Mouse (Mus musculus) ES-E14 (cell line): ENCODE results near the gene Cfap126. TPM values are rescaled to one million over a fixed set of nuclear protein-coding genes. Genes with fewer than 3 reads are reported as not detected.

ENCODE experiments used
- DNase-seq: peaks from one replicate; pipeline ENCODE4 v3.0.0-alpha.2; 2013; ENCODE audit warnings: low read depth, low spot score
- H3K27ac ChIP-seq: 2 replicates; pipeline ENCODE4 v1.5.1; 2012; ENCODE audit warnings: low read depth, mild to moderate bottlenecking, low read length, moderate library complexity, mixed read lengths; ENCODE audit not compliant: poor library complexity, insufficient read depth, severe bottlenecking
- H3K36me3 ChIP-seq: 2 replicates; pipeline ENCODE4 v1.6.1; 2012; ENCODE audit warnings: mild to moderate bottlenecking, low read length, moderate library complexity, mixed read lengths; ENCODE audit not compliant: control insufficient read depth, poor library complexity, insufficient read depth, severe bottlenecking
- H3K4me1 ChIP-seq, 2 experiments: fragments of 150-350 bp in 1 of 2; sonication (generic) in 1 of 2; 2 replicates each; pipeline ENCODE4 v1.6.1; 2012; ENCODE audit warnings: low read length in 2 of 2, mild to moderate bottlenecking in 1 of 2, mixed read lengths in 1 of 2; ENCODE audit not compliant: control insufficient read depth in 2 of 2, insufficient read depth in 2 of 2, poor library complexity in 1 of 2
- H3K4me3 ChIP-seq, 2 experiments: fragments of 150-350 bp in 1 of 2; sonication (generic) in 1 of 2; 2 replicates each; pipeline ENCODE4 v1.5.1; 2012; ENCODE audit warnings: low read length in 2 of 2, low read depth in 1 of 2, mild to moderate bottlenecking in 1 of 2, mixed read lengths in 1 of 2; ENCODE audit not compliant: insufficient read depth in 1 of 2, poor library complexity in 1 of 2, severe bottlenecking in 1 of 2
- H3K9ac ChIP-seq: 2 replicates; pipeline ENCODE4 v1.6.1; 2012; ENCODE audit warnings: low read depth, mild to moderate bottlenecking, low read length, mixed read lengths; ENCODE audit not compliant: poor library complexity, insufficient read depth, severe bottlenecking
- H3K9me3 ChIP-seq: fragments of 150-350 bp; sonication (generic); 2 replicates; pipeline ENCODE4 v1.6.1; 2012; ENCODE audit warnings: low read depth, mild to moderate bottlenecking, low read length; ENCODE audit not compliant: control insufficient read depth, insufficient read depth
- CHD2 ChIP-seq: IDR thresholded peaks from 2 replicates; pipeline ENCODE4 v1.6.1; 2014; ENCODE audit warnings: mild to moderate bottlenecking, low read depth, low read length, inconsistent platforms
- HCFC1 ChIP-seq: IDR thresholded peaks from 2 replicates; pipeline ENCODE4 v1.6.1; 2012; ENCODE audit warnings: low read length, inconsistent platforms, borderline replicate concordance; ENCODE audit not compliant: insufficient read depth
- MAFK ChIP-seq: IDR thresholded peaks from 2 replicates; pipeline ENCODE4 v1.6.1; 2014; ENCODE audit warnings: mild to moderate bottlenecking, low read depth, low read length, inconsistent platforms; ENCODE audit not compliant: insufficient read depth
- ZC3H11A ChIP-seq: IDR thresholded peaks from 2 replicates; pipeline ENCODE4 v1.6.1; 2012; ENCODE audit warnings: low read depth, mild to moderate bottlenecking, inconsistent platforms, low read length, borderline replicate concordance
- ZNF384 ChIP-seq: IDR thresholded peaks from 2 replicates; pipeline ENCODE4 v1.6.1; 2012; ENCODE audit warnings: low read depth, low read length, inconsistent platforms
- in situ Hi-C, 2 experiments: fragments of 600-800 bp; cut with MboI; formaldehyde crosslinking; loops; one replicate each; pipeline ENCODE4 v1.15.1; 2025; ENCODE audit warnings: low sequenced_read_pairs in 2 of 2, inconsistent platforms in 1 of 2; ENCODE audit not compliant: unreplicated experiment in 2 of 2
- total RNA-seq: library from RNA; depleted of rRNA; stranded (reverse); fragments of 300-350 nt; gene quantifications from 2 replicates; pipeline ENCODE4 v1.2.3, GENCODE M21; 2012

The Cfap126 gene
- total RNA-seq, 1 experiment, result not detected

DNA sequence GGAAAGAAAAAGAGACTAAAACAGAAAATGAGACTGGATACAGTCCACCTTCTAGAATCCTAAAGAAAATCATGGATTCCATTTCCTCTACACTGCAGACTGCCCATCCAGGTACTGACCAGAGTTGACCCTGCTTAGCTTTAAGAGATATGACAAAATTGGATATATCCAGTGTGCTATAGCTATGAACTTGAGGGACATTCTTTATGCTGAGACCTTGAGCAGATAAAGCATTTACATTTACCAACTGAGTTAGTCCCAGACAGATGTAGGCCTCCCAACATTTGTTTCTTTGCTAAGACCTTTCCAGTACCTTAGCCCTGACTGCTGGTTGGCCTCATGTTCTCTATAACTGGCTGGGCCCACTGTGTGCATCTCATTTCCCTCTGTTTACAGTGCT, 44.2 kb downstream of the Cfap126 start:
- Histone ChIP-seq H3K4me1 (peaks cover 0 to 8% of the 10 kb centered on the region in 2 experiments; a peak in 2 of 4 replicates), H3K9ac (no peak overlapping the region), H3K9me3 (no peaks in the 10 kb centered on the region), H3K36me3 (no peaks in the 10 kb centered on the region), H3K4me3 (no peak overlapping the region), H3K27ac (no peak overlapping the region)
- DNase-seq, result no peak
- in situ Hi-C loops, result no loop called here
- no peak for TF ChIP-seq ZC3H11A

DNA sequence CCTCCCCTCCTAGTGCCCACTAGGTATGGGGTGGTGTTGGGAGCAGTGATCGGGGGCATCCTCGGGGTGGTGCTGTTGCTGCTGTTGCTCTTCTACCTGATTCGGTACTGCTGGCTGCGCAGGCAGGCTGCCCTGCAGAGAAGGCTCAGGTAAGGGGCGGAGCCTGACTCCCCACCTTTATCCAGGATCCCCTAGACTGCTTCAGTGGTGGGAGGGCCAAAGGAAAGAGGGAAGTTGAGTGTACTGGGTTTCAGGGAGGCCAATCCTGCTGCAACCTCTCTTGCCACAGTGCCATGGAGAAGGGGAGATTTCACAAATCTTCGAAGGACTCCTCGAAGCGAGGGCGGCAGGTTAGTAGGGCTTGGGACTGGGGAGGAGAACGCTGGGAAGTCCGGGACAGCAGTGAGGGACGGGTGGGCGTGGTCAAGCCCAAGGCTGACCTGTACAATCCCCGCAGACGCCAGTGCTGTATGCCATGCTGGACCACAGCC, 45.8 kb downstream of the Cfap126 start:
- H3K9me3 ChIP-seq, result no peaks in the 10 kb centered on the region
- H3K27ac ChIP-seq, result no peak overlapping the region
- DNase-seq, result no peak
- H3K9ac ChIP-seq, result peak overlapping the region; percentile 13; the same call in 1 of the 2 replicates
- TF ChIP-seq CHD2 (no peak), MAFK (no peak), ZNF384 (no peak), ZC3H11A (no peak), HCFC1 (no peak)
- H3K4me1 ChIP-seq, result peaks cover 0 to 8% of the 10 kb centered on the region in 2 experiments; a peak in 2 of 4 replicates
- in situ Hi-C loops, result no loop called here
- peak overlapping the region; percentile 33 to 49 for H3K4me3 ChIP-seq
- no peaks in the 10 kb centered on the region for H3K36me3 ChIP-seq

- H3K9ac ChIP-seq, result no peak overlapping the region
- H3K4me3 ChIP-seq, result no peak overlapping the region
- H3K4me1 ChIP-seq, result peaks cover 0 to 7% of the 10 kb centered on the region in 2 experiments; a peak in 1 of 4 replicates
- H3K27ac ChIP-seq, result no peak overlapping the region
- TF ChIP-seq CHD2 (no peak), MAFK (no peak), ZC3H11A (no peak), ZNF384 (no peak), HCFC1 (no peak)
- in situ Hi-C loops, result no loop called here
- H3K9me3 ChIP-seq, result no peaks in the 10 kb centered on the region
- H3K36me3 ChIP-seq, result no peaks in the 10 kb centered on the region
- no peak for DNase-seq
Observed at GRCm38 (mm10) chr1:171162526-171162925, 48.8 kb downstream of the Cfap126 start.

DNA sequence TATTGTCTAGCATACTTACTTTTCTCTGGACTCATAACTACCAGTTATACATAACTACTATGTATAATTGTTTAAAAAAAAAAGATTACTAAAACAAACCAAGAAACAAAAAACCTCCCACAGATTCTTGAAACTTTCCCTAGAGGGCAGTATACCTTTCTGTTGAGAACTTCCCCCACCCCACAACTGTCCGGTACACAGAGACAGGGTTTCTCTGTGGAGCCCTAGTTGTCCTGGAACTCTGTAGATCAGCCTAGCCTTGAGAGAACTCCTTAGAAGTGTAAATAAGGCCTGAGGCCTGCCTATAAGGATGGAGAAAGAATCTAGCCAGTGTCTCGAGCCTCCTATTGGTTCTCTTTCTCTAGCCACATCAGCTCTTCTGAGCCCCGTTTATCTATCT, 50.5 kb downstream of the Cfap126 start:
- no peak for TF ChIP-seq ZNF384
- TF ChIP-seq HCFC1, result no peak
- TF ChIP-seq MAFK, result no peak
- TF ChIP-seq ZC3H11A, result no peak
- no peak for TF ChIP-seq CHD2
- no peaks in the 10 kb centered on the region for H3K36me3 ChIP-seq
- H3K9ac ChIP-seq, result no peak overlapping the region
- no peak for DNase-seq
- H3K4me1 ChIP-seq, result peaks cover 0 to 6% of the 10 kb centered on the region in 2 experiments; a peak in 1 of 4 replicates
- no peak overlapping the region for H3K27ac ChIP-seq
- H3K4me3 ChIP-seq, result no peak overlapping the region
- H3K9me3 ChIP-seq, result no peaks in the 10 kb centered on the region
- in situ Hi-C loops, result no loop called here

DNA sequence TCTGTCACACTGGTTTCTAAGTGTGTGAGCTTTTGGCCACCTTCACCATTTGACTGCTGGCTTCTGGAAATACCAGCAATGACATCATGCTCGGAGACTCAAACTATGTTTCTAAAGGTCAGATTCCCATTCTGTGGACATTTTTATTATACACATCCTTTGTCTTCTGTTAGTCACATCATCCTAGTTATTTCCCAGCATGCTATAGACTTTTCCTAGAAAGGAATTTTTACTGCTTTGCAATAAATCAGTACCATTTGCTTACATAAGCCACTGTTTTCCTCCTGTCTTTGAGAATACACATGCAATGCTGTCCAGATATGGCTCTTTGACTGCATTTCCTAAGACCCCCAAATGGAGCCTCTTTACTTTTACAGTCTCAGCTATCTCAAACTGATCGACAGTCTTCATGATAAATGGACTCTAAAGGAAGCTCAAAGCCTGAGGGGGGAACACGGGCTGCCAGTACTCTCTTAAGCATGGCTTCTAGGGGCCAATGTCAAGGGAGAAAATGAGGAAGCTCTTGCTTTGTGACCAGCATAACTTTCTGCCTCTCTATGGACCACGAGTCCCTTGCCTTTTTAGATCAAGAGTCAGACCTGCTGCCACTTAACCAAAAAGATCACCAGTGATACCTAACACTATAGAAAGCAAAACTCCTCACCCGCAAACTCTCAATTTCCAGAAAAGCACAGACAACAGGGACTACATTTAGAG, 52.1 kb downstream of the Cfap126 start:
- no peaks in the 10 kb centered on the region for H3K36me3 ChIP-seq
- H3K4me3 ChIP-seq, result no peak overlapping the region
- no peaks in the 10 kb centered on the region for H3K9me3 ChIP-seq
- H3K4me1 ChIP-seq, result no peaks in the 10 kb centered on the region
- no peak for DNase-seq
- H3K27ac ChIP-seq, result no peak overlapping the region
- in situ Hi-C loops, result no loop called here
- H3K9ac ChIP-seq, result no peak overlapping the region
- TF ChIP-seq ZNF384 (no peak), MAFK (no peak), ZC3H11A (no peak), CHD2 (no peak), HCFC1 (no peak)
